Mouse (Mus musculus): ENCODE measurements around the gene Ppp1r12b.

- no peak for TF ChIP-seq CTCF (IDR thresholded peaks at IDR 0.05; ENCODE audit: borderline replicate concordance, control insufficient read depth, extremely low read depth, insufficient read depth, low read length, poor library complexity)
- no peak for TF ChIP-seq POLR2A (IDR thresholded peaks at IDR 0.05; ENCODE audit: control insufficient read depth, extremely low read depth, insufficient read depth, low read length, poor library complexity)
These were observed 222.1 kb downstream of the Ppp1r12b start for GRCm38 (mm10) chr1:134733659-134734058.
